Mouse (Mus musculus): ENCODE data around the gene Cnga1.
"Not testable (repeated sequence)": the region's sequence is repeated elsewhere in the genome, so short reads cannot be mapped to it uniquely, and the experiment has no call there.

Gene Cnga1

GRCm38 (mm10) chr5:72636576-72636975 is 7.5 kb downstream of the Cnga1 start:
- no peak for DNase-seq (ENCODE audit: low spot score)

- no peak for DNase-seq (ENCODE audit: low spot score)
Observed at GRCm38 (mm10) chr5:72636122-72636521, 8.0 kb downstream of the Cnga1 start.

- no peak for DNase-seq (ENCODE audit: low spot score)
Observed at GRCm38 (mm10) chr5:72634791-72635271, 9.2 kb downstream of the Cnga1 start.

GRCm38 (mm10) chr5:72630026-72630425 is 14.0 kb downstream of the Cnga1 start:
- DNase-seq (ENCODE audit: low spot score): no peak

GRCm38 (mm10) chr5:72621022-72621421 is 23.1 kb downstream of the Cnga1 start:
- no peak for DNase-seq (ENCODE audit: low spot score)

GRCm38 (mm10) chr5:72617413-72617812 is 26.7 kb downstream of the Cnga1 start:
- DNase-seq (ENCODE audit: low spot score): no peak

- no peak for DNase-seq (ENCODE audit: low spot score)
Observed at GRCm38 (mm10) chr5:72603138-72603537, 40.9 kb downstream of the Cnga1 start.

- DNase-seq (ENCODE audit: low spot score): peak; percentile 15
Observed at GRCm38 (mm10) chr5:72601006-72601405, 43.1 kb downstream of the Cnga1 start.

- DNase-seq (ENCODE audit: low spot score): no peak
Observed at GRCm38 (mm10) chr5:72587192-72587681, 56.8 kb downstream of the Cnga1 start, which contains the start of gene Gm5868. Gene Gm5868, minus strand, starts transcription at chr5:72587551.

- not testable (repeated sequence) for DNase-seq (ENCODE audit: low spot score)
Observed at GRCm38 (mm10) chr5:72586667-72587191, 57.3 kb downstream of the Cnga1 start.

- not testable (repeated sequence) for DNase-seq (ENCODE audit: low spot score)
Observed at GRCm38 (mm10) chr5:72586122-72586521, 58.0 kb downstream of the Cnga1 start.

- not testable (repeated sequence) for DNase-seq (ENCODE audit: low spot score)
Observed at GRCm38 (mm10) chr5:72580970-72581332, 63.1 kb downstream of the Cnga1 start, which contains the start of gene Zar1. Gene Zar1, minus strand, starts transcription at chr5:72581254.

GRCm38 (mm10) chr5:72580088-72580969 is 63.7 kb downstream of the Cnga1 start:
- not testable (repeated sequence) for DNase-seq (ENCODE audit: low spot score)

- DNase-seq (ENCODE audit: low spot score): not testable (repeated sequence)
Observed at GRCm38 (mm10) chr5:72579599-72579998, 64.5 kb downstream of the Cnga1 start.

- DNase-seq (ENCODE audit: low spot score): no peak
Observed at GRCm38 (mm10) chr5:72565621-72566020, 78.5 kb downstream of the Cnga1 start.

GRCm38 (mm10) chr5:72563183-72563582 is 80.9 kb downstream of the Cnga1 start:
- DNase-seq (ENCODE audit: low spot score): not testable (repeated sequence)

- DNase-seq (ENCODE audit: low spot score): no peak
Observed at GRCm38 (mm10) chr5:72560976-72561628, 83.0 kb downstream of the Cnga1 start.

- peak; percentile 91 for DNase-seq (ENCODE audit: low spot score)
Observed at GRCm38 (mm10) chr5:72559544-72560049, 84.5 kb downstream of the Cnga1 start, which contains the start of gene Nfxl1. Gene Nfxl1, minus strand, starts transcription at chr5:72559684.

- peak; percentile 27 for DNase-seq (ENCODE audit: low spot score)
Observed at GRCm38 (mm10) chr5:72558716-72559526, 85.2 kb downstream of the Cnga1 start.

GRCm38 (mm10) chr5:72556245-72556644 is 87.8 kb downstream of the Cnga1 start:
- no peak for DNase-seq (ENCODE audit: low spot score)

All from ovary, postnatal 14 days (tissue).